Mouse (Mus musculus): ENCODE data around the gene Atxn7l3. TPM values are rescaled to one million over a fixed set of nuclear protein-coding genes. Genes with fewer than 3 reads are reported as not detected.
A peak's percentile ranks its signal among the peaks of the same experiment; 100 is the strongest.

The Atxn7l3 gene
- polyA plus RNA-seq, 1 experiment from 2014 or later = 22.0 TPM

DNA sequence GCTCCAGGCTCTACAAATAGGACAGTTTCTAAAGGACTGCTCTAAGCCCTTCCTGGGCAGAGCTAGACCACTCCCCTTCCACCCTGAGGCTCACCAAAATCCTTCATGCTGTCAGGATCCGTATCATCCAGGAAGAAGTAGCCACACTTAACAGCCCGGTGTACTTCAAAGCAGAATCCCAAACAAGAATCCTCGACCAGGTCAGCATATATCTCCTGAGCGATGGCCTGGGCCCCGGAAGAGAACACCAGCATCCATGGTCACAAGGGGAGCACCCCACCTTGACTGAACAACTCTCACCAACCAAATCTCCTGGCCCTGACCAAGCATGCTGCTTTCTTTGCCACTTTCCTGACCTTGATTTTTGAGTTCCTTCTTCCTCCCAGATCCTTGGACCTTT, 2.0 kb downstream of the Atxn7l3 start:
- H3K4me3 ChIP-seq (ENCODE audit: low read depth, low read length) = peak overlapping the region; percentile 95; the same call in 1 of the 2 replicates
- WGBS = 85% methylated on average over 5 of the region's 5 CpGs

DNA sequence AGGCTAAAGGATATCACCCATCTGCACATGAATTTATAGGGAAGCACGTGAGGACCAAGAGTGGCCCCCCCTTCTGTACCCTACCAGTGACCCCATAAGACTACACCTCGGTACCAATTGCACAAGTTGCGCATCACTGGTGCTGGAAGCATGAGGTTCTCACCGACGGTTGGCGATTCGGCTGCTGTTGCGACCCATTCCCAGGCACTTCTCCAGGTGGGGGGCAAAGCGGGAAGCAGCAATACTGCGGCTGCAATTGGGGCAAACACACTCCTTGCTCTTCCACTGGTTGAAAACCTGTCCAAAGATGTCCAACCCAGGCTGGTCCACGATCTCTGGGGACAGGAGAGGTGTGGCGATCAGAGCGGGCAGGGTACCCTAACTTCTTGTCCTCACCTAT, 2.5 kb downstream of the Atxn7l3 start:
- no peak for ATAC-seq (ENCODE audit: low FRiP score)
- peaks cover 14% of the 10 kb centered on the region for H3K36me3 ChIP-seq (ENCODE audit: control insufficient read depth, insufficient read depth, low read length)
- 94% methylated on average over 13 of the region's 13 CpGs for WGBS
- DNase-seq (ENCODE audit: low spot score) = no peak
- no peaks in the 10 kb centered on the region for H3K9me3 ChIP-seq (ENCODE audit: control insufficient read depth, low read length)
- no peak overlapping the region for H3K4me2 ChIP-seq (replicated peaks; ENCODE audit: low read depth, low read length)
- peaks cover 8% of the 10 kb centered on the region for H3K4me1 ChIP-seq (replicated peaks; ENCODE audit: control insufficient read depth, insufficient read depth, low read length)
- no peaks in the 10 kb centered on the region for H3K27me3 ChIP-seq (ENCODE audit: control insufficient read depth, insufficient read depth, low read length)
- no peak overlapping the region for H3K4me3 ChIP-seq (ENCODE audit: low read depth, low read length)
- H3K9ac ChIP-seq (ENCODE audit: low read depth, low read length) = no peak overlapping the region
- H3K27ac ChIP-seq (ENCODE audit: low read depth, low read length) = no peak overlapping the region

More for the DNA sequence above, 2.0 kb downstream of the Atxn7l3 start:
- DNase-seq (ENCODE audit: low spot score) (no peak), ATAC-seq (ENCODE audit: low FRiP score) (no peak)
- H3K4me2 ChIP-seq (replicated peaks; ENCODE audit: low read depth, low read length) = peak overlapping the region; percentile 85; the same call in 1 of the 2 replicates
- peaks cover 14% of the 10 kb centered on the region for H3K36me3 ChIP-seq (ENCODE audit: control insufficient read depth, insufficient read depth, low read length)
- H3K9ac ChIP-seq (ENCODE audit: low read depth, low read length) = 0 out of 2 replicates have a peak overlapping the region, but pooled peaks have one; percentile 88
- H3K27me3 ChIP-seq (ENCODE audit: control insufficient read depth, insufficient read depth, low read length) = no peaks in the 10 kb centered on the region
- H3K4me1 ChIP-seq (replicated peaks; ENCODE audit: control insufficient read depth, insufficient read depth, low read length) = peaks cover 8% of the 10 kb centered on the region
- H3K9me3 ChIP-seq (ENCODE audit: control insufficient read depth, low read length) = no peaks in the 10 kb centered on the region
- H3K27ac ChIP-seq (ENCODE audit: low read depth, low read length) = no peak overlapping the region

- Histone ChIP-seq H3K27me3 (ENCODE audit: control insufficient read depth, insufficient read depth, low read length) (no peaks in the 10 kb centered on the region), H3K4me2 (replicated peaks; ENCODE audit: low read depth, low read length) (no peak overlapping the region), H3K9me3 (ENCODE audit: control insufficient read depth, low read length) (no peaks in the 10 kb centered on the region), H3K27ac (ENCODE audit: low read depth, low read length) (no peak overlapping the region), H3K4me1 (replicated peaks; ENCODE audit: control insufficient read depth, insufficient read depth, low read length) (peaks cover 8% of the 10 kb centered on the region), H3K36me3 (ENCODE audit: control insufficient read depth, insufficient read depth, low read length) (peaks cover 14% of the 10 kb centered on the region), H3K9ac (ENCODE audit: low read depth, low read length) (no peak overlapping the region), H3K4me3 (ENCODE audit: low read depth, low read length) (no peak overlapping the region)
- ATAC-seq (ENCODE audit: low FRiP score) (no peak), DNase-seq (ENCODE audit: low spot score) (no peak)
- 87% methylated on average over 11 of the region's 11 CpGs for WGBS
These were observed 5.3 kb downstream of the Atxn7l3 start for GRCm38 (mm10) chr11:102291051-102291535.

GRCm38 (mm10) chr11:102290141-102290540, 6.3 kb downstream of the Atxn7l3 start:
- H3K4me1 ChIP-seq (replicated peaks; ENCODE audit: control insufficient read depth, insufficient read depth, low read length) = peaks cover 9% of the 10 kb centered on the region
- no peak overlapping the region for H3K27ac ChIP-seq (ENCODE audit: low read depth, low read length)
- DNase-seq (ENCODE audit: low spot score) = no peak
- peaks cover 14% of the 10 kb centered on the region for H3K36me3 ChIP-seq (ENCODE audit: control insufficient read depth, insufficient read depth, low read length)
- H3K4me3 ChIP-seq (ENCODE audit: low read depth, low read length) = no peak overlapping the region
- no peak for ATAC-seq (ENCODE audit: low FRiP score)
- no peak overlapping the region for H3K9ac ChIP-seq (ENCODE audit: low read depth, low read length)
- no peaks in the 10 kb centered on the region for H3K9me3 ChIP-seq (ENCODE audit: control insufficient read depth, low read length)
- H3K27me3 ChIP-seq (ENCODE audit: control insufficient read depth, insufficient read depth, low read length) = no peaks in the 10 kb centered on the region
- WGBS = 84% methylated on average over 4 of the region's 4 CpGs
- no peak overlapping the region for H3K4me2 ChIP-seq (replicated peaks; ENCODE audit: low read depth, low read length)

DNA sequence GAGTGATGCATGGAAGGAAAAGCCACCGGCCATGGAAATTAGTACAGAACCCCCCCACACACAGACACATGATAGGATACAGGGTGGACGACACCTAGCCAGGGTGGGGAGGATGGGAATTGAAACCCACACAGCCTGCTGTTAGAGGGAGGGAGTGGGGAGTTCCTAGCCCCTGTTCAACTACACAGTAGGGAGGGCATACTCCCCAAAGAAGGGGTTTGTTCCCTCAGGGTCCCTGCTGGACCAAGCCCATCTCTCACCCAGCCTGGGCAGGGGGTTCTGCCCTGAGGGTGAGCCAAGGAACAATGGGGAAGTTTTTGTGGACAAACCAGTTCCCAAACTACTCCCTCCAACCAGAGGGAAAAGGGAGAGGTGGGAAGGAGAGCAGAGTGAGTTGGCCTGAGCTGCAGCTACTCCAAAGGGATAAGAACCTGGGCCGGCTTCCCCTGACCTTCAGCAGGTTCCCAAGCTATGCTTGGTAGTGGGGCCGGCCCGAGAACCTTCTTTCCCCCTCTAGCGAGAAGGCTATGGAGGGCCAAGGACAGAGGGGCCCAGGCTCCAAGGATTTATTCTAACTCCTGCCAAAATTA, 6.8 kb downstream of the Atxn7l3 start:
- DNase-seq (ENCODE audit: low spot score) (no peak), ATAC-seq (ENCODE audit: low FRiP score) (no peak)
- H3K4me2 ChIP-seq (replicated peaks; ENCODE audit: low read depth, low read length) = no peak overlapping the region
- peaks cover 14% of the 10 kb centered on the region for H3K36me3 ChIP-seq (ENCODE audit: control insufficient read depth, insufficient read depth, low read length)
- WGBS = 56% methylated on average over 6 of the region's 6 CpGs
- no peak overlapping the region for H3K4me3 ChIP-seq (ENCODE audit: low read depth, low read length)
- peaks cover 4% of the 10 kb centered on the region for H3K4me1 ChIP-seq (replicated peaks; ENCODE audit: control insufficient read depth, insufficient read depth, low read length)
- no peaks in the 10 kb centered on the region for H3K27me3 ChIP-seq (ENCODE audit: control insufficient read depth, insufficient read depth, low read length)
- H3K27ac ChIP-seq (ENCODE audit: low read depth, low read length) = no peak overlapping the region; the same call in 1 of the 2 replicates
- no peaks in the 10 kb centered on the region for H3K9me3 ChIP-seq (ENCODE audit: control insufficient read depth, low read length)
- no peak overlapping the region for H3K9ac ChIP-seq (ENCODE audit: low read depth, low read length)

DNA sequence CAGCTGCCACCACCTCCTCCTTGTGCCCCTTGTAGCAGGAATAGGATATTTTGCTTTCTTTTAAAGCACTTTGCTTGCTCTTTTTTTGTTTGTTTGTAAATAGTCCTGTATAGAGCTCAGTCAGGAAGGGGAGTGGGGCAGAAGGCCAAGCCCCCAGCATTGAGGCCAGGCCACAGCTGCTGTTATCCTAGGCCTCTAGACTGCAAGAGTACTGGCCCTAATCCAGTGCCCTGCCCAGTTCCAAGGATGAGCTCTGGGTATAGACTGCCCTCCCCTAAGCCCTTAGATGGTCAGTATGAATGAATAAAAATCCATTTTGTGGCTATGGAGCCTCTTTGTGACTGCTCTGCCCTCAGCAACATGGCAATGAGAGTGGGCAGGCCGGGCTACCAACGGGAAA, 7.5 kb downstream of the Atxn7l3 start:
- H3K9ac ChIP-seq (ENCODE audit: low read depth, low read length) = no peak overlapping the region
- H3K27ac ChIP-seq (ENCODE audit: low read depth, low read length) = no peak overlapping the region
- ATAC-seq (ENCODE audit: low FRiP score) (no peak), DNase-seq (ENCODE audit: low spot score) (no peak)
- 78% methylated on average over 2 of the region's 2 CpGs for WGBS
- H3K27me3 ChIP-seq (ENCODE audit: control insufficient read depth, insufficient read depth, low read length) = no peaks in the 10 kb centered on the region
- peaks cover 14% of the 10 kb centered on the region for H3K36me3 ChIP-seq (ENCODE audit: control insufficient read depth, insufficient read depth, low read length)
- H3K4me2 ChIP-seq (replicated peaks; ENCODE audit: low read depth, low read length) = no peak overlapping the region
- H3K4me1 ChIP-seq (replicated peaks; ENCODE audit: control insufficient read depth, insufficient read depth, low read length) = peaks cover 3% of the 10 kb centered on the region
- no peaks in the 10 kb centered on the region for H3K9me3 ChIP-seq (ENCODE audit: control insufficient read depth, low read length)
- no peak overlapping the region for H3K4me3 ChIP-seq (ENCODE audit: low read depth, low read length)

DNA sequence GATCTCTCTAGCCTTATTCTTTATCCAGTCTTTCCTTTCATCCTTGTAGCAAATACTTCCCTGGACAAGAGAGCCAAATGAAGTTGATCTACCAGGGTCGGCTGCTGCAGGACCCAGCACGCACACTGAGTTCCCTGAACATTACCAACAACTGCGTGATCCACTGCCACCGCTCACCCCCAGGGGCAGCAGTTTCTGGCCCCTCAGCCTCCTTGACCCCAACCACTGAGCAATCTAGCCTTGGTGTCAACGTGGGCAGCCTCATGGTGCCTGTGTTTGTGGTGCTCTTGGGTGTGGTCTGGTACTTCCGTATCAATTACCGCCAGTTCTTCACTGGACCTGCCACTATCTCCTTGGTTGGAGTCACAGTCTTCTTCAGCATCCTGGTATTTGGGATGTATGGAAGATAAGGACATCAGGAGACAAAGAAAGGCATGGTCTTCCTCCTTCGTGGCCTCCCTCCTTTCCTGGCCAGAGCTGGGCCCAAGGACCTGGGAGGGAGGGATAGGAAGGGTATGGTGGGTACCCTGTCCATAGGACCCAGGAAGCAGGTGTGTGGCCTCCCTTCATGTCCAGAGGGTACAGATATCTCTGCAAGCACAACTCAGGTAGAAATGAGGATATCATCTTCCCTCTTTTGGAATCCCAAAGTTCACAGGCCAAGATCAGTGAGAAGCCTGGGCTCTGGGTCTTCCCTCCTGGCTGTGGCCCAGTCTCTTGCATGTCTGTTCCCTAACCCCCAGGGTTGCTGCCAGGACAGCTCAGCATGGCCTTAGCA, 8.2 kb downstream of the Atxn7l3 start:
- Histone ChIP-seq H3K9me3 (ENCODE audit: control insufficient read depth, low read length) (no peaks in the 10 kb centered on the region), H3K4me3 (ENCODE audit: low read depth, low read length) (no peak overlapping the region), H3K4me1 (replicated peaks; ENCODE audit: control insufficient read depth, insufficient read depth, low read length) (peaks cover 3% of the 10 kb centered on the region), H3K36me3 (ENCODE audit: control insufficient read depth, insufficient read depth, low read length) (peaks cover 14% of the 10 kb centered on the region), H3K9ac (ENCODE audit: low read depth, low read length) (no peak overlapping the region), H3K27ac (ENCODE audit: low read depth, low read length) (no peak overlapping the region), H3K27me3 (ENCODE audit: control insufficient read depth, insufficient read depth, low read length) (no peaks in the 10 kb centered on the region), H3K4me2 (replicated peaks; ENCODE audit: low read depth, low read length) (no peak overlapping the region)
- 90% methylated on average over 8 of the region's 8 CpGs for WGBS
- DNase-seq (ENCODE audit: low spot score) (no peak), ATAC-seq (ENCODE audit: low FRiP score) (no peak)

- ATAC-seq (ENCODE audit: low FRiP score) = no peak
- Histone ChIP-seq H3K4me2 (replicated peaks; ENCODE audit: low read depth, low read length) (no peak overlapping the region), H3K27ac (ENCODE audit: low read depth, low read length) (no peak overlapping the region), H3K9ac (ENCODE audit: low read depth, low read length) (no peak overlapping the region), H3K9me3 (ENCODE audit: control insufficient read depth, low read length) (no peaks in the 10 kb centered on the region), H3K36me3 (ENCODE audit: control insufficient read depth, insufficient read depth, low read length) (peaks cover 14% of the 10 kb centered on the region), H3K27me3 (ENCODE audit: control insufficient read depth, insufficient read depth, low read length) (no peaks in the 10 kb centered on the region), H3K4me3 (ENCODE audit: low read depth, low read length) (no peak overlapping the region), H3K4me1 (replicated peaks; ENCODE audit: control insufficient read depth, insufficient read depth, low read length) (peaks cover 3% of the 10 kb centered on the region)
- WGBS = 89% methylated on average over 8 of the region's 8 CpGs
- no peak for DNase-seq (ENCODE audit: low spot score)
These were observed 8.9 kb downstream of the Atxn7l3 start for GRCm38 (mm10) chr11:102287485-102287884.

Measured in hindbrain, embryonic 11.5 days (tissue).